Mouse (Mus musculus) intestine, embryonic 15.5 days (tissue): ENCODE results near the gene Grik2. TPM values are rescaled to one million over a fixed set of nuclear protein-coding genes. Genes with fewer than 3 reads are reported as not detected.

Experiments
- ATAC-seq: fragments of 200-750 bp; cut with Nextera tagmentation; 2 replicates; pipeline ENCODE4 v1.8.0; 2017; ENCODE audit warnings: moderate TSS enrichment, moderate library complexity
- H3K27ac ChIP-seq: fragments of 300-500 bp; sonication (generic); 2 replicates; pipeline ENCODE4 v1.5.1; 2015; ENCODE audit warnings: mild to moderate bottlenecking, inconsistent platforms
- H3K27me3 ChIP-seq: fragments of 300-500 bp; sonication (generic); replicated peaks from 2 replicates; pipeline ENCODE4 v1.6.1; 2015; ENCODE audit warnings: inconsistent platforms
- H3K36me3 ChIP-seq: fragments of 300-500 bp; sonication (generic); 2 replicates; pipeline ENCODE4 v1.6.1; 2015; ENCODE audit warnings: inconsistent platforms
- H3K4me1 ChIP-seq: fragments of 300-500 bp; sonication (generic); replicated peaks from 2 replicates; pipeline ENCODE4 v1.6.1; 2015; ENCODE audit warnings: inconsistent platforms
- H3K4me2 ChIP-seq: fragments of 300-500 bp; sonication (generic); replicated peaks from 2 replicates; pipeline ENCODE4 v1.6.1; 2015; ENCODE audit warnings: mild to moderate bottlenecking, inconsistent platforms
- H3K4me3 ChIP-seq: fragments of 300-500 bp; sonication (generic); replicated peaks from 2 replicates; pipeline ENCODE4 v1.5.1; 2015; ENCODE audit warnings: inconsistent platforms
- H3K9ac ChIP-seq: fragments of 300-500 bp; sonication (generic); 2 replicates; pipeline ENCODE4 v1.6.1; 2015; ENCODE audit warnings: inconsistent platforms
- H3K9me3 ChIP-seq: fragments of 300-500 bp; sonication (generic); 2 replicates; pipeline ENCODE4 v1.6.1; 2016; ENCODE audit warnings: inconsistent platforms
- WGBS: fragments of 180-500 bp; shearing (Covaris S2); methylation state at CpG from one replicate; pipeline ENCODE4 v1.1.7; 2015; 5-methylcytosine and 5-hydroxymethylcytosine counted together
- polyA plus RNA-seq: library from polyadenylated mRNA; unstranded; fragments of >200 nt; fragmentation: Nextera tagmentation; extraction: Ambion mirVana; gene quantifications from 2 replicates; pipeline ENCODE4 v1.2.1, GENCODE M21; 2015

The Grik2 gene
- polyA plus RNA-seq, 1 experiment from 2014 or later = 3.1 TPM

DNA sequence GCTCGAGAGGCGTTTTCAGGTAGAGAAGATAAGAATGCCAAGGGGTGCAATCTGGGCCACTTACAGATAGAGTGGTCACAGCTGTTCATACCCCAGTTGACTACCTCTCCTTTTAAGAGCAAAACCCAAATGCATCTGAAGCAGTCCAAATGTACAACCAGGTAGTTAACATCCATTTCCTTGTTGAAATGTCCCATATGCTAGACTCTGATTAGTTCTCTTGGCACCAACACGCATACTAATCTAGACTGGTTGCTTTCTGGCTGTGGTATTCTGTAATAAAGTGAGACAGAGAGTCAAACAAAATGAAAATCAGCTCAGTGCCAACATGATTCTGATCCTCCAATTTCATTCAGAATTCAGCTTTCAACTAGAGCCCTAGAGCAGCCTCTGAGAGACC, 164.6 kb downstream of the Grik2 start:
- Histone ChIP-seq H3K4me3 (no peak overlapping the region), H3K4me2 (no peak overlapping the region), H3K9me3 (no peaks in the 10 kb centered on the region), H3K27me3 (no peaks in the 10 kb centered on the region), H3K9ac (no peak overlapping the region), H3K4me1 (no peaks in the 10 kb centered on the region), H3K27ac (no peak overlapping the region), H3K36me3 (no peaks in the 10 kb centered on the region)
- ATAC-seq = no peak
- 87% methylated on average over 3 of the region's 3 CpGs for WGBS

GRCm38 (mm10) chr10:49597652-49598051, 190.9 kb downstream of the Grik2 start:
- no peak overlapping the region for H3K4me3 ChIP-seq
- H3K4me2 ChIP-seq = no peak overlapping the region
- no peaks in the 10 kb centered on the region for H3K36me3 ChIP-seq
- H3K27ac ChIP-seq = no peak overlapping the region
- no peaks in the 10 kb centered on the region for H3K27me3 ChIP-seq
- no peaks in the 10 kb centered on the region for H3K9me3 ChIP-seq
- WGBS = 71% methylated on average over 2 of the region's 2 CpGs
- no peak overlapping the region for H3K9ac ChIP-seq
- no peak for ATAC-seq
- H3K4me1 ChIP-seq = no peaks in the 10 kb centered on the region

DNA sequence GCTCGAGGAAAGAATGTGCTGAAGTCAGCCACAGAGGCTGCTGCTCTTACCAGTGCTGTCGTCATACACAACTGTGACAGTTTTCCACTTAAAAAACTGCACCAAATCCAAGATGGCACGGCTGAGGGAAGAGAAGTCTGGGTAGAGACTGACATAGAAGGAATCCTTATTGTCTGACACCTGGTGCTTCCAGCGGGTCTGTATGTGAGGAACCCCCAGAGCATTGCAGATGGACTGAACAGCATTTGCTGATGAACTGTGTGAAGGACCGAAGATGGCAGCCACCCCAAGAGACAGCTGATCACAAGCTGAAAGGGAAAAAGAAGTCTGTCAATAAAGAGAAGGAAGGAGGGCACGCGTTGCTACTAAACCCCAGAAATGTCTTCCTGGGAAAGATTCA, 215.1 kb downstream of the Grik2 start:
- H3K27ac ChIP-seq = no peak overlapping the region
- H3K4me1 ChIP-seq = no peaks in the 10 kb centered on the region
- no peak overlapping the region for H3K4me3 ChIP-seq
- no peaks in the 10 kb centered on the region for H3K36me3 ChIP-seq
- no peak for ATAC-seq
- H3K27me3 ChIP-seq = no peaks in the 10 kb centered on the region
- H3K9me3 ChIP-seq = no peaks in the 10 kb centered on the region
- H3K9ac ChIP-seq = no peak overlapping the region
- WGBS = 82% methylated on average over 7 of the region's 7 CpGs
- no peak overlapping the region for H3K4me2 ChIP-seq

DNA sequence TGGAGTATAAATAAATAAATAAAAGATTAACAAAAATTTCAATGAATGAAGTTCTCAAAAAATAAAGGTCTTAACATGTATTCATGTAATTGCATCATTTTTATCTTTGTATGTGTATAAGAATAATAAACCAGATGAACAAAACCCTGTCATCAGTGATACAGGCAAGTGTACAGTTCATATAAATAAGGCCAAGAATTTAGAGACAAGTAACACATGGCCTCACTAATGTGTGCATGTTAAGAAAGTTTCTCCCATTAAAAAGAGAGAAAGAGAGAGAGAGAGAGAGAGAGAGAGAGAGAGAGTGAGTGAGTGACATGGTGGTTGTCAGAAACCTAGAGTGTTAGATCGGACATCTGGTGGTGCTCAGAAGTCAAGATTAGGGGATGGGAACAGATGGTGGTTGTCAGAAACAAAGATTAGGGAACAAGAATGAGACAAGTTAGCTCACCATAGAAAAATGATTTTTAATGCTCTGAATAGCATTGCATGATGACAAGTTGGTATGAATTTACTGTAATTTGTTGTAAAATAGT, 228.6 kb downstream of the Grik2 start:
- no peak overlapping the region for H3K9ac ChIP-seq
- no peaks in the 10 kb centered on the region for H3K36me3 ChIP-seq
- H3K27me3 ChIP-seq = no peaks in the 10 kb centered on the region
- no peak overlapping the region for H3K4me3 ChIP-seq
- ATAC-seq = no peak
- H3K4me2 ChIP-seq = no peak overlapping the region
- H3K4me1 ChIP-seq = no peaks in the 10 kb centered on the region
- 83% methylated on average over 1 of the region's 1 CpGs for WGBS
- no peak overlapping the region for H3K27ac ChIP-seq
- H3K9me3 ChIP-seq = no peaks in the 10 kb centered on the region

DNA sequence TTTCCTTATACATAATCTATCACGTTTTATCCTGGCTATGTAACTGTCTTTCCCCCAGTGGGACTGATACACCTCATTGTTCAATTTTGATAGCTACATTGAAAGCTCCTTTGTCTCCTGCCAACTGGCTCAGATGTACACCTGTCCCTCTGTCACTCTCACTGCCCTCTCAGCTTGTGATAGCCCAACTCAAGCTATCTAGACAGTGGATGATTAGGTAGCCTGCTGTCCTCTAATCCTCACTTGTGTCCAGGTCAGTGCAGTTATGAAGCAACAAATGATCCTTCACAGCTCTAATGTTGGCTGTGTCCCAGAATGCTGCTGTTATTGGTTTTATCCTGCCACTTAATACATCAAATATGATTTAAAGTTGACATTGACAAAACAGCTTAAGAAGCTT, 246.3 kb downstream of the Grik2 start:
- Histone ChIP-seq H3K9ac (no peak overlapping the region), H3K27ac (no peak overlapping the region), H3K36me3 (no peaks in the 10 kb centered on the region), H3K4me2 (no peak overlapping the region), H3K9me3 (no peaks in the 10 kb centered on the region), H3K4me3 (no peak overlapping the region), H3K4me1 (no peaks in the 10 kb centered on the region), H3K27me3 (no peaks in the 10 kb centered on the region)
- 63% methylated on average over 1 of the region's 1 CpGs for WGBS
- no peak for ATAC-seq

- no peak for ATAC-seq
- Histone ChIP-seq H3K9me3 (no peaks in the 10 kb centered on the region), H3K4me3 (no peak overlapping the region), H3K9ac (no peak overlapping the region), H3K4me1 (no peaks in the 10 kb centered on the region), H3K27me3 (no peaks in the 10 kb centered on the region), H3K36me3 (no peaks in the 10 kb centered on the region), H3K4me2 (no peak overlapping the region), H3K27ac (no peak overlapping the region)
- 95% methylated on average over 1 of the region's 1 CpGs for WGBS
Observed at GRCm38 (mm10) chr10:49519752-49520151, 268.8 kb downstream of the Grik2 start.

DNA sequence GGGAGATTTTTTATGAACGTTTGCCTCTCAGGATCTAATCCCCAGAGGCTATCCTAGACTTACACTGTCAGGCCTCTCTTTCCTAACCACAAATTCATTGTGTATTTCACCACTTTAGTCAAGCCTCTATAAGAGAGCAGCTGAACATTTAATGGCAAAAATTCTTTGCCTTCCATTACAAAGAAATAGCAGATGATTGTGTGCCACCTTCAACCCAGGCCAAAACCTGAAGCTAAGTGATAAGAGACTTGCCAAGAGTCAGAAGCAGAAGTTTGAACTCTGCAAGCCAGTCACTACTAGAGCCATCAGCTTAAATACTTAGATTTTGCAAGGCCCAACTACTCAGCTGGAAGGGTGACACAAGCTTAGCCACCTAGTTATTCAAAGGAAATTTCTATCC, 287.9 kb downstream of the Grik2 start:
- Histone ChIP-seq H3K9ac (no peak overlapping the region), H3K9me3 (no peaks in the 10 kb centered on the region)
- WGBS = 39% methylated on average over 1 of the region's 1 CpGs

GRCm38 (mm10) chr10:49497302-49497701, 291.3 kb downstream of the Grik2 start:
- no peak overlapping the region for H3K4me3 ChIP-seq
- no peak overlapping the region for H3K9ac ChIP-seq
- no peaks in the 10 kb centered on the region for H3K27me3 ChIP-seq
- H3K4me1 ChIP-seq = no peaks in the 10 kb centered on the region
- no peak overlapping the region for H3K27ac ChIP-seq
- no peaks in the 10 kb centered on the region for H3K9me3 ChIP-seq
- no peaks in the 10 kb centered on the region for H3K36me3 ChIP-seq
- WGBS = 68% methylated on average over 1 of the region's 1 CpGs
- ATAC-seq = no peak
- no peak overlapping the region for H3K4me2 ChIP-seq

More for the DNA sequence above, 287.9 kb downstream of the Grik2 start:
- ATAC-seq = no peak
- no peaks in the 10 kb centered on the region for H3K27me3 ChIP-seq
- H3K4me1 ChIP-seq = no peaks in the 10 kb centered on the region
- no peaks in the 10 kb centered on the region for H3K36me3 ChIP-seq
- no peak overlapping the region for H3K4me3 ChIP-seq
- H3K4me2 ChIP-seq = no peak overlapping the region
- no peak overlapping the region for H3K27ac ChIP-seq

DNA sequence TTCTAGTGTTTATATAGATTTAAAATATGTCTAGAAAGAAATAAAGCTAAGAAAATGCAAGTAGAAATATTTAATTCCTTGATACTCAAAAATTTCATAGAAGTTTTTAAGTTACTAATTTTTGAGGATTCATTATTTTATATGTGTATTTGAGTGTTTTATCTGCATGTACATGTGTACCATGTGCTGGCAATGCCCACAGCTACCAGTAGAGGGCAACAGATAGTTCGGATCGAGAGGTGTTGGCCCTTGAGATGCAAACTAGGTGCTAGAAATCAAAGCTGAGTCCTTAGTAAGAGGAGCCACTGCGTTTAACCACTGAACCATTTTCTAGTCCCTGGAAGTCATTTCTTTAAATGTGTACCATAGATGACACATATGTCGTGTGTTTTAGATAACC, 307.1 kb downstream of the Grik2 start:
- 76% methylated on average over 4 of the region's 4 CpGs for WGBS

DNA sequence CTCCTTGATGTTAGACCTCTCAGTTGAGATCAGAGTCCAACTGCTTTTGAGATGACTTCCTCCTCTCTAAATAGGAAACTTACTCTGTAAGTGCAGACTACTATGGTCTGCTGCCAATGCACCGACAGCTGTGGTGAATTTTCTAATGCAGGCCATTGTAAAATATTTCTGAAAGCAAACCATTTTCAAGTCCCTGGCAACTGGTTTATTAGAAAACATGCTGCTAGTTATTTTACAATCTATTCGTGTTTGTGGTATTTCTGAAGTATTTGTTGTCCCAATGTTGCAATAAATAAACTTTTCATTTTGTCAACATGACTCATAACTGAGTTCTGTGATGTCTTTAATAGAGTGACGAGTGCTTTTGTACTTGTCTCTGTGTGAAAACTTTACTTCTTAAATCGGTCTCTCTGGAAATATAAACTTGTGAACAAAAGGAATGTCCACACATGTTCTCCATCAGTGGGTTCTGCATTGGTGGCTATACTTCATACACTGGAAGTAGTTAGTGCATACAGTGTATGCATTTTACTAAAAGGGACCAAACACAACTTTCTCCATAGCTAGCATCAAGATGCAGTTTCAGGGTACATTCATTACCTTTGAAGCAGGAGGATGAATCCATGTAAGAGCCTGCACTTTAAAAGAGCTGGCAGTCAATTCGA, 308.3 kb downstream of the Grik2 start:
- Histone ChIP-seq H3K4me2 (no peak overlapping the region), H3K36me3 (no peaks in the 10 kb centered on the region)
- ATAC-seq = no peak

More for the DNA sequence above, 307.1 kb downstream of the Grik2 start:
- no peaks in the 10 kb centered on the region for H3K9me3 ChIP-seq
- H3K4me2 ChIP-seq = no peak overlapping the region
- H3K27me3 ChIP-seq = no peaks in the 10 kb centered on the region
- H3K4me1 ChIP-seq = no peaks in the 10 kb centered on the region
- no peak overlapping the region for H3K27ac ChIP-seq
- H3K9ac ChIP-seq = no peak overlapping the region
- no peak for ATAC-seq
- H3K4me3 ChIP-seq = no peak overlapping the region
- no peaks in the 10 kb centered on the region for H3K36me3 ChIP-seq

DNA sequence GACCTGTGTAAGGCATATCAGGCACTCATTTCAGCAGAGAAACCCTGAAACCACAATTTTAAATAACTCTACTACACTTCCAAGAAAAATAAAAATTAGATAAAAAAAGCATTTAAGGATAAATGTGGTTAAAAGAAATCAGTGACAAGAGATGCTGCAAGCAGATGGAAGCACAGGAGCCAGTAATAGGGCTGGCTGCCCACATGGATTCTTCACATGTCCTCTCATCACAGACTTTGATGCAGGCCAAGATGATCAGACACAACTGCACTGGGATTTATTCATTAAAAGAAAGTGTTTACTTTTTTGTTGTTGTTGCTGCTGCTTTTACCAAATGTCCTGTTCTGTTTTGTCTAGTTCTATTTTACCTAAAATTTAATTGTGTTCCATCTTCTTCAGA, 315.0 kb downstream of the Grik2 start:
- Histone ChIP-seq H3K4me1 (no peaks in the 10 kb centered on the region), H3K27me3 (no peaks in the 10 kb centered on the region), H3K36me3 (no peaks in the 10 kb centered on the region), H3K4me3 (no peak overlapping the region), H3K9ac (no peak overlapping the region), H3K9me3 (no peaks in the 10 kb centered on the region), H3K27ac (no peak overlapping the region), H3K4me2 (no peak overlapping the region)
- ATAC-seq = no peak

More for the DNA sequence above, 308.3 kb downstream of the Grik2 start:
- WGBS = 69% methylated on average over 5 of the region's 5 CpGs
- H3K9ac ChIP-seq = no peak overlapping the region
- H3K4me3 ChIP-seq = no peak overlapping the region
- H3K9me3 ChIP-seq = no peaks in the 10 kb centered on the region
- H3K27me3 ChIP-seq = no peaks in the 10 kb centered on the region
- H3K4me1 ChIP-seq = no peaks in the 10 kb centered on the region
- H3K27ac ChIP-seq = no peak overlapping the region

DNA sequence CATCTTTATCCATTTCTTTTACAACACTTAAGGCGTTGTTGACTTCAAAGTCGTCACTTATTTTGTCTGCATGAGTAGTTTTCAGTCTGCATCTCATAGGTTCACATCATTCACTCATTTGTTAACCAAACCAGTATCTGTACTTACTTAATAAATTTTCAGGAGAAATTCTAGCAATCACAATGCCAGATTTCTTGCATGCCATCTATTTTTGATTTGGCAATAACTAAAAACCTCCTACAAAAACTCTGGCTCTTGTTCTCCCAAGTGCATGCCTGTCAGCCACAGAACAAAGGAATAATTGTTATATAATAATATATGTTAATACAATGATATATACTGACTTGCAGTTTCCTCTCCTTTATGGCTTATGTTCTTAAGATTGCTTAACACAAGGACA, 331.8 kb downstream of the Grik2 start:
- no peaks in the 10 kb centered on the region for H3K9me3 ChIP-seq
- no peak for ATAC-seq
- 87% methylated on average over 2 of the region's 2 CpGs for WGBS
- H3K27ac ChIP-seq = no peak overlapping the region
- no peaks in the 10 kb centered on the region for H3K4me1 ChIP-seq
- H3K4me3 ChIP-seq = no peak overlapping the region
- no peak overlapping the region for H3K9ac ChIP-seq
- no peaks in the 10 kb centered on the region for H3K36me3 ChIP-seq
- no peak overlapping the region for H3K4me2 ChIP-seq
- no peaks in the 10 kb centered on the region for H3K27me3 ChIP-seq

- H3K4me1 ChIP-seq = no peaks in the 10 kb centered on the region
- no peaks in the 10 kb centered on the region for H3K36me3 ChIP-seq
- H3K9ac ChIP-seq = no peak overlapping the region
- H3K4me3 ChIP-seq = no peak overlapping the region
- ATAC-seq = no peak
- no peak overlapping the region for H3K27ac ChIP-seq
- H3K27me3 ChIP-seq = no peaks in the 10 kb centered on the region
- H3K9me3 ChIP-seq = no peaks in the 10 kb centered on the region
- no peak overlapping the region for H3K4me2 ChIP-seq
Observed at GRCm38 (mm10) chr10:49453535-49453934, 335.0 kb downstream of the Grik2 start.
